Mouse (Mus musculus) ES-Bruce4 (cell line): Measurements from ENCODE around the gene Fbxo45. TPM values are rescaled to one million over a fixed set of nuclear protein-coding genes. Genes with fewer than 3 reads are reported as not detected.

Source experiments
- H3K27ac ChIP-seq: 2 replicates; pipeline ENCODE4 v1.5.1; 2012; ENCODE audit warnings: low read length, inconsistent platforms; ENCODE audit not compliant: insufficient read depth
- H3K27me3 ChIP-seq: 2 replicates; pipeline ENCODE4 v1.6.1; 2012; ENCODE audit warnings: mild to moderate bottlenecking, low read length, inconsistent platforms; ENCODE audit not compliant: control insufficient read depth, poor library complexity, insufficient read depth, severe bottlenecking
- H3K36me3 ChIP-seq: 2 replicates; pipeline ENCODE4 v1.6.1; 2012; ENCODE audit warnings: inconsistent platforms, mild to moderate bottlenecking, low read length, moderate library complexity; ENCODE audit not compliant: control insufficient read depth, poor library complexity, insufficient read depth, severe bottlenecking
- H3K4me1 ChIP-seq: one replicate; pipeline ENCODE4 v1.8.1; 2011; ENCODE audit warnings: low read length; ENCODE audit not compliant: control insufficient read depth, insufficient read depth
- H3K4me3 ChIP-seq: 2 replicates; pipeline ENCODE4 v1.5.1; 2011; ENCODE audit warnings: low read depth, mild to moderate bottlenecking, low read length
- H3K9ac ChIP-seq: 2 replicates; pipeline ENCODE4 v1.6.1; 2012; ENCODE audit warnings: low read depth, mild to moderate bottlenecking, inconsistent platforms; ENCODE audit not compliant: poor library complexity, severe bottlenecking
- H3K9me3 ChIP-seq: replicated peaks from 2 replicates; pipeline ENCODE4 v1.6.1; 2012; ENCODE audit warnings: mild to moderate bottlenecking, low read length, inconsistent platforms; ENCODE audit not compliant: control insufficient read depth, poor library complexity, insufficient read depth, severe bottlenecking
- CTCF ChIP-seq: IDR thresholded peaks from one replicate; pipeline ENCODE4 v1.8.1; 2011; ENCODE audit warnings: low read depth, low read length
- EP300 ChIP-seq: IDR thresholded peaks from 2 replicates; pipeline ENCODE4 v1.6.1; 2011; ENCODE audit warnings: low read depth, low read length; ENCODE audit not compliant: insufficient read depth
- POLR2A ChIP-seq: IDR thresholded peaks from one replicate; pipeline ENCODE4 v1.8.1; 2011; ENCODE audit warnings: low read length; ENCODE audit not compliant: insufficient read depth
- polyA plus RNA-seq: library from polyadenylated mRNA; stranded (reverse); fragments of >200 nt; gene quantifications from 2 replicates; pipeline ENCODE4 v1.2.4, GENCODE M21; 2011; ENCODE audit warnings: low read depth; ENCODE audit not compliant: missing spikeins, insufficient read depth, insufficient read length

Fbxo45 gene
- polyA plus RNA-seq, 1 experiment = 15.5 TPM

DNA sequence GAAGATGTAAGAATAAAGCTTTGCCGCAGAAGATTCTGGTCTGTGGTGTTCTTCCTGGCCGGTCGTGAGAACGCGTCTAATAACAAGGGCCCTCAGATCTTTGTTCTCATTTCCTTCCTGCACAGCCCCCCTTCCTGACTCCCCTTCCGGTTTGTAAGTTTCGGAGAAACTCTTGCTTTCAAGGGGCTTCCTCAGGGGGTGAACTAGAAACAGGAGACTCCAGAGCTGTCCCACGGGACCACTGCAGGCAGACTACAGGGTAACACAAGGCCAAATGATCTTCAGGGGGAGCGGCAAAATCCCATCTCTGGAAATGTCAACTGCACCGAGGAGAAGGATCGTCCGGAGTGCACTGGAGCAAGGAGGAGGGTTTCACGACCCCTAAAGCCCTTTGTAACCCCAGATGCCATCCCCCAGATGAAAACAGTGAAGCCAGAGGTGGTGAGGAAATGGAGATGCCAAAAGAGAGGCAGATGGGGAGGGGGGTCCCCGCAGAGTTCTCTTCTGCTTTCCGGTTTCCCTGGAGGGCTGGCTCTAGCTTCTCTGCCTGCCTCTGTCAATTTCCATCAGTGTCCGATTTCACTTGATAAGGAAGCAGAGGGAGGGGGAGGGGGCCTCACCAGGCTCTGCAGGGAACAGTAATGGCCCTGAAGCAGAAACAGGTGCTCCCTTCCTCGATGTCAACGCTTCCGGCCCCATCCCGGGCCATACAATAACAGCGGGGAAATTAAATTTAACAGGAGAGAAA, 46.5 kb downstream of the Fbxo45 start:
- Histone ChIP-seq H3K4me3 (no peak overlapping the region), H3K9me3 (peaks cover 5% of the 10 kb centered on the region; the same call in 1 of the 2 replicates), H3K36me3 (no peaks in the 10 kb centered on the region), H3K27ac (no peak overlapping the region), H3K4me1 (no peaks in the 10 kb centered on the region), H3K27me3 (no peaks in the 10 kb centered on the region), H3K9ac (no peak overlapping the region)
- no peak for TF ChIP-seq EP300
- no peak for TF ChIP-seq CTCF
- TF ChIP-seq POLR2A = no peak

DNA sequence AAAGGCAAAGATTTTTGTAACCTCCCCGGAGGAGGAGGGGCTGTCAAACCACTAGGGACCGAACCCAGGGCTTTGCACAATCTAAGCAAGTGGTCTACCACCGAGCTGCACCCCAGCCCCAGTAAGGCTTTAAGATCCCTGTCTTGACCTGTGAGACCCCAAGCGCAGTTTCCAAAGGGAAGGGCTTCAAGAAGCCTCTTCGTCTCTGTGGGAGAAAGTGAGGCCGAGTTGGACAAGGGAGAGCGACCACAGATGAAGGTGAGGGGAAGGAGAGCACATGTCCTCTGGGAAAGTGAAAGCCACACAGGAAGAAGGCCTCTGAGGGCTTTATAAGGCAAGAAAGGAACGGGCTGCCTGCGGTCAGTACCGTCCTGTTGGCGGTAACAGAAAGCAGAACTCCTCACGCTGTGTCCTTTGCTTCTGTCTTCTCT, 56.9 kb downstream of the Fbxo45 start:
- Histone ChIP-seq H3K4me1 (no peaks in the 10 kb centered on the region), H3K9ac (no peak overlapping the region), H3K36me3 (no peaks in the 10 kb centered on the region), H3K27ac (no peak overlapping the region), H3K27me3 (no peaks in the 10 kb centered on the region), H3K9me3 (peaks cover 5% of the 10 kb centered on the region; the same call in 1 of the 2 replicates), H3K4me3 (no peak overlapping the region)
- no peak for TF ChIP-seq CTCF
- TF ChIP-seq EP300 = no peak
- no peak for TF ChIP-seq POLR2A

DNA sequence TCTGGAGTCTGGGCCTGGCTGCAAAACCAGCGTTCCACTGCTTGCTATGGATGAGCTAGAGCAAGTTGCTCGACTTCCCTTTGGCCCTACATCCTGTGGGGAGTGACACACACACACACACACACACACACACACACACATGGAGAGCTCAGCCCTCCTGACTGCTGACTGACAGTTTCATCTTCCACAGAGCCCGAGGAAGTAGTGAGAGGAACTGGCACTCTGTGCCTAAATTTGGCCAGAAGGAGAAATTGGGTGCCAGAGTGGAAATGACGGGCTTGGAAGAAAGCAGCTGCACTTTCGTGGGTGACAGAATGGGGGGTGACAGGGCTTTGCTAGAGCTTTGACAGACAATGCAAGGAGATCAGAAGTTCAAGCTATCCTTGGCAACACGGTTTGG, 57.8 kb downstream of the Fbxo45 start:
- H3K36me3 ChIP-seq = no peaks in the 10 kb centered on the region
- no peak for TF ChIP-seq EP300
- TF ChIP-seq POLR2A = no peak
- TF ChIP-seq CTCF = no peak
- no peak overlapping the region for H3K27ac ChIP-seq
- no peaks in the 10 kb centered on the region for H3K4me1 ChIP-seq
- no peak overlapping the region for H3K4me3 ChIP-seq
- H3K9me3 ChIP-seq = no peaks in the 10 kb centered on the region
- no peak overlapping the region for H3K9ac ChIP-seq
- H3K27me3 ChIP-seq = no peaks in the 10 kb centered on the region

DNA sequence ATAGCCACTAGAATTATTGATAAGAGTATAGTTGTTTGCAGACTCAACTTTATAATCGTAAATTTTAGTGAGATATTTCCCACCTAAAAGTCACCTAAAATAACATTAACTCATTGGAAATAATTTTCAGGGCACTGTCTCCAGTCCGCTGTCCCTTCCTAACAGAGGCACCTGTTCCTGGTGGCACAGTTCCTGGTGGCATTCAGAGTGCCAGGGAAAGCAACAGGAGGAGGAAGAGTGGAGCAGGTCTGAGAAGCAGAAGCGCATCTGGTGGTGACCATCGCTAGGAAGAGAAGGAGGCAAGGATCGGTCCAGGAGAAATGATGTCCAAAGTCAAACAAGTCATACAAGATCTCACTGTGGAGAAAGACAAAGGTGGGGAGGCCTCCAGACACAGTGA, 60.9 kb downstream of the Fbxo45 start:
- no peaks in the 10 kb centered on the region for H3K27me3 ChIP-seq
- H3K4me3 ChIP-seq = no peak overlapping the region
- H3K9me3 ChIP-seq = no peaks in the 10 kb centered on the region
- TF ChIP-seq POLR2A (no peak), CTCF (no peak), EP300 (no peak)
- no peak overlapping the region for H3K9ac ChIP-seq
- H3K27ac ChIP-seq = no peak overlapping the region
- H3K36me3 ChIP-seq = no peaks in the 10 kb centered on the region
- H3K4me1 ChIP-seq = no peaks in the 10 kb centered on the region

Other genes starting within 250 kb of the Fbxo45 start
- 23.5 and 25.6 TPM in 2 replicates for gene Senp5, start 243.9 kb downstream of the Fbxo45 start, polyA plus RNA-seq
- 76.8 and 81.0 TPM in 2 replicates for gene Pak2, start 167.8 kb downstream of the Fbxo45 start, polyA plus RNA-seq
- gene Pigx, start 147.4 kb downstream of the Fbxo45 start, polyA plus RNA-seq = 69.1 and 69.2 TPM in 2 replicates
- gene Cep19, start 147.4 kb downstream of the Fbxo45 start, polyA plus RNA-seq = 12.7 and 13.0 TPM in 2 replicates
- gene Nrros, start 81.6 kb downstream of the Fbxo45 start, polyA plus RNA-seq = 0.61 and 1.1 TPM in 2 replicates
- not detected in 2 replicates for gene Bex6, start 67.3 kb downstream of the Fbxo45 start, polyA plus RNA-seq
- 15.9 and 17.5 TPM in 2 replicates for gene Wdr53, start 69 bp upstream of the Fbxo45 start, polyA plus RNA-seq
- gene Smco1, start 24.3 kb upstream of the Fbxo45 start, polyA plus RNA-seq = not detected in 2 replicates
- 27.2 and 31.0 TPM in 2 replicates for gene Rnf168, start 30.3 kb upstream of the Fbxo45 start, polyA plus RNA-seq
- 98.6 and 108 TPM in 2 replicates for gene Ubxn7, start 85.1 kb upstream of the Fbxo45 start, polyA plus RNA-seq
- gene Tm4sf19, start 153.3 kb upstream of the Fbxo45 start, polyA plus RNA-seq = not detected in 2 replicates
- 36.6 and 37.9 TPM in 2 replicates for gene Tctex1d2, start 172.5 kb upstream of the Fbxo45 start, polyA plus RNA-seq
- 14.6 and 17.8 TPM in 2 replicates for gene Pcyt1a, start 183.8 kb upstream of the Fbxo45 start, polyA plus RNA-seq
- gene Slc51a, start 240.7 kb upstream of the Fbxo45 start, polyA plus RNA-seq = not detected in 2 replicates
- not detected in 2 replicates for gene Zdhhc19, start 249.1 kb upstream of the Fbxo45 start, polyA plus RNA-seq